Mouse (Mus musculus): ENCODE measurements around the gene Sfta2. TPM values are rescaled to one million over a fixed set of nuclear protein-coding genes. Genes with fewer than 3 reads are reported as not detected.

The Sfta2 gene
- total and polyA plus RNA-seq, 3 experiments = not detected

GRCm38 (mm10) chr17:35569091-35569944, 32.0 kb upstream of the Sfta2 start:
- H3K9me3 ChIP-seq (replicated peaks; ENCODE audit: insufficient read depth, low read length) = no peaks in the 10 kb centered on the region
- no peak overlapping the region for H3K27ac ChIP-seq (ENCODE audit: control insufficient read depth, low read depth, low read length)
- no peak for TF ChIP-seq POLR2A (IDR thresholded peaks at IDR 0.05; ENCODE audit: control insufficient read depth in 1 of 2, insufficient read depth in 1 of 2, low read depth in 1 of 2, low read length in 2 of 2, poor library complexity in 1 of 2)
- no peak for TF ChIP-seq USF2 (IDR thresholded peaks at IDR 0.05; ENCODE audit: borderline replicate concordance in 1 of 2, insufficient read depth in 1 of 2, low read depth in 1 of 2, low read length in 2 of 2)
- no peak for TF ChIP-seq MAFK (IDR thresholded peaks at IDR 0.05; ENCODE audit: borderline replicate concordance, low read depth, low read length)
- no peak for TF ChIP-seq SIN3A (IDR thresholded peaks at IDR 0.05; ENCODE audit: low read length)
- no peak for TF ChIP-seq ZKSCAN1 (IDR thresholded peaks at IDR 0.05; ENCODE audit: low read depth, low read length)
- no peak for TF ChIP-seq MAZ (IDR thresholded peaks at IDR 0.05; ENCODE audit: low read depth, low read length)
- TF ChIP-seq ZMIZ1 (IDR thresholded peaks at IDR 0.05; ENCODE audit: low read depth, low read length) = no peak
- no peak for TF ChIP-seq MEF2A (IDR thresholded peaks at IDR 0.05; ENCODE audit: extremely low read depth, insufficient replicate concordance, low read depth, low read length, poor library complexity, severe bottlenecking)
- TF ChIP-seq MXI1 (IDR thresholded peaks at IDR 0.05; ENCODE audit: low read depth, low read length) = no peak
- no peak for TF ChIP-seq CTCF (IDR thresholded peaks at IDR 0.05 in 2 of 3, conservative IDR thresholded peaks at IDR 0.05 in 1 of 3; ENCODE audit: control insufficient read depth in 1 of 3, insufficient read depth in 1 of 3, low read depth in 2 of 3, low read length in 3 of 3, poor library complexity in 1 of 3, severe bottlenecking in 1 of 3)
- TF ChIP-seq SMC3 (IDR thresholded peaks at IDR 0.05; ENCODE audit: low read depth, low read length) = no peak
- TF ChIP-seq USF1 (IDR thresholded peaks at IDR 0.05; ENCODE audit: low read depth, low read length) = no peak
- no peak for TF ChIP-seq NELFE (IDR thresholded peaks at IDR 0.05; ENCODE audit: low read depth, low read length)
- no peak for TF ChIP-seq TCF12 (IDR thresholded peaks at IDR 0.05; ENCODE audit: low read depth, low read length)
- no peak for TF ChIP-seq ZNF384 (IDR thresholded peaks at IDR 0.05; ENCODE audit: low read depth, low read length)
- TF ChIP-seq BHLHE40 (IDR thresholded peaks at IDR 0.05; ENCODE audit: borderline replicate concordance, low read depth, low read length) = no peak
- no peak for TF ChIP-seq MYB (IDR thresholded peaks at IDR 0.05; ENCODE audit: low read depth, low read length)
- TF ChIP-seq GATA1 (IDR thresholded peaks at IDR 0.05; ENCODE audit: low read depth, low read length) = no peak
- H3K27me3 ChIP-seq (ENCODE audit: control insufficient read depth in 1 of 2, insufficient read depth in 2 of 2, low read length in 2 of 2) = peaks cover 5 to 8% of the 10 kb centered on the region in 2 experiments
- H3K4me1 ChIP-seq (ENCODE audit: control insufficient read depth in 1 of 2, insufficient read depth in 2 of 2, low read length in 2 of 2) = no peaks in the 10 kb centered on the region
- no peak overlapping the region for H3K9ac ChIP-seq (ENCODE audit: control insufficient read depth, low read depth, low read length, poor library complexity, severe bottlenecking)
- no peak for DNase-seq (ENCODE audit: low read depth, low spot score)
- H3K36me3 ChIP-seq (ENCODE audit: control insufficient read depth in 1 of 2, insufficient read depth in 2 of 2, low read length in 2 of 2) = no peaks in the 10 kb centered on the region
- H3K4me3 ChIP-seq (ENCODE audit: control insufficient read depth in 1 of 2, insufficient read depth in 1 of 2, low read depth in 2 of 2, low read length in 2 of 2) = no peak overlapping the region
- no peaks in the 10 kb centered on the region for H3K79me2 ChIP-seq (ENCODE audit: control insufficient read depth, insufficient read depth, low read length, poor library complexity)

DNA sequence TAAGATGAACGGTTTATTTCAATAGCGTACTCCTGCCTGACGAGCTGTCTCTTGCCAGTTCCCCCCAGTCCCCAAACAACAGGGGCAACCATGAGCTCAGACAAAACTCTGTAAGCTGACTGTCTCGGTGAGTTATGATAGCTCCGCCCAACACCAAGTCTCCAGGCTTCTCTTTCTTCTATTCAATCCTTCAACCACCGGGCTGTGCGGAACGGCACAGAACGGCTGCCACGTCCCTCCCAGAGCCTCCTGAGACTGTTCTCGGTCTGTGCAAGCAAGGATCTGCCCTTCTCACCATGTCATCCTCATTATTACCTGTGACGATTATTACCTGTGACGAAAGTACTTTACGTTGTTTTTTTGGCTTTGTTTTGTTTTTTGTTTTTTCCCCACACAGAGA, 30.5 kb upstream of the Sfta2 start:
- Histone ChIP-seq H3K9me3 (replicated peaks; ENCODE audit: insufficient read depth, low read length) (no peaks in the 10 kb centered on the region), H3K9ac (ENCODE audit: control insufficient read depth, low read depth, low read length, poor library complexity, severe bottlenecking) (no peak overlapping the region), H3K79me2 (ENCODE audit: control insufficient read depth, insufficient read depth, low read length, poor library complexity) (no peaks in the 10 kb centered on the region), H3K36me3 (ENCODE audit: control insufficient read depth in 1 of 2, insufficient read depth in 2 of 2, low read length in 2 of 2) (no peaks in the 10 kb centered on the region), H3K4me1 (ENCODE audit: control insufficient read depth in 1 of 2, insufficient read depth in 2 of 2, low read length in 2 of 2) (no peaks in the 10 kb centered on the region), H3K27me3 (ENCODE audit: control insufficient read depth in 1 of 2, insufficient read depth in 2 of 2, low read length in 2 of 2) (peaks cover 5 to 10% of the 10 kb centered on the region in 2 experiments), H3K4me3 (ENCODE audit: control insufficient read depth in 1 of 2, insufficient read depth in 1 of 2, low read depth in 2 of 2, low read length in 2 of 2) (no peak overlapping the region), H3K27ac (ENCODE audit: control insufficient read depth, low read depth, low read length) (no peak overlapping the region)
- TF ChIP-seq TBP (IDR thresholded peaks at IDR 0.05; ENCODE audit: low read depth, low read length) = no peak
- DNase-seq (ENCODE audit: low read depth, low spot score) = no peak
